Mouse (Mus musculus): ENCODE measurements around the gene Snap23. TPM values are rescaled to one million over a fixed set of nuclear protein-coding genes. Genes with fewer than 3 reads are reported as not detected.

Gene Snap23
- total RNA-seq (2023): 24.9 TPM

DNA sequence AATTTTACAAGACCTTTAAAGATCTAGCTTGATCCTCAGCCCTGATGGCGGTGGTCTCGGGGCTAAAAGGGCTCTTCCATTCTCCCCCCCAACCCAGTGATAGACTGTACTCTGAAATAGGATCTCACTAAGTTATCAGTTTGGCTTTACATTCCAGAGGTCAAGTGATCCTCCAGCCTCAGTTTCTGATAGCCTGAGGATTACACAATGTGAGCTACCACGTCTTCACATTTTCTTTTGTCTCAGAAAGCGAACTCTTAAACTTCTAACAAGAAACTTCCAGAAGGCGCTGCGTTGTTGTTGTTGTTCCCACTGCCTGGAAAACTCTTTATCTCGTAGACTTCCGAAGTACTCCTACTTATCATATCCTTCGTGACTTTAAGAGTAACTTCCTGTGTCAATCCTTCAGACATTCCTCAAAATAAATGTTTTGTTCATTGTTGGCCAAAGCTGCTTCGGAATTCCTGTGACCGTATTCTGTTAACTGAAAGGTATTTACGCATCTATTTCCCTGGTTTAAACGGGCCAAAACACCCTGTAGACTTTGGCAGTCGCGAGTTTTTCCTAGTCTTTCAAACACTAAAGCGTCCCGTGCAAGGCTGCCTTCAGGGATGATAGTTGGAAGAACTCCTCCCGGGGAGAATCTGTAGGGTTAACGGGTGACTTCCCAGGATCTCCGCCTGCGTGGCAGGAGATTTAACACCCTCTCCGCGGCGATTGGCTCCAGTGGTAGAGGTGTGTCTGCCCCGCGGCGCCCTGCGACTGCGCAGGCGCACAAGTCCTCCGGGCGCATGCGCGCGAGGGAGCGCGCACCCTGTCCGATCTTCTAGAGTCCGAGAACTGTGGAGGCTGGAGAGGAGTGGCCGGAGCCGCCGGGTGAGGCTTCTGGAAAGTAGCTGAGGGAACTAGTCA, at the start of gene Snap23:
TSS of gene Snap23 (plus strand) at position 786 of the 912 bp plus-strand sequence.

DNA sequence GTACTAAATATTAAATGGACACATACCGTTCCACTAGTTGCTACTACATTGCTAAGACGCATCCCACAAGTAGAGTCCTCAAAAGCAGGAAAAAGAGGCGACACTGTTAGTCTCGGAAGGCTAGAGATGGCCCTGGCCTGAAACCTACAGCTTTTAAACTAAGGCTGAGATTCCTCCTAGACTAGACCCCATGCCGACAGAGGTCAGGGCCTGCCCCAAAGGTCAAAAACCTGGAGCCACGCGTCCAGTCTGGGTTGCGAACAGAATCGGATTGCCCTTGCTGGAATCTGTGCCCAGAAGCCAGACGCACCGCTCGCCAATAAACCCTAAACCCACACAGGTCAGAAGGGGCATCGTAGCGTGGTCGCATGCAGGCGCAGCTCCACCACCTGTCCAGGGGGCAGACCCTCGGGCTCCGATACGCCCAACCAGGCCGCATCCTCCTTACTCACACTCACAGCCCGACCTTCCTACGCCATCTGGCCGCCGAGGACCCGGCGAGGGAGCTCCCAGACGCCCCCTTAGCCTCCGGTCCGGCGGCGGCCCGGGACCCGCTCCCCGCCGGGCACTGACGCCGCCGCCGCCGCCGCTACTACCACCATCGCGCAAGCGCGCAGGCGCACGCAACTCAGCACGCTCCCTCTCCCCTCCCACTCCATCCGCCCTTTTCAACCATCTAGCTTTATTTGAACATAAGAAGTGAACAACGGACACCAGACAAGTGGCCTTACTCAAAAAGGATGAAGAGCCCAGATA, 4.1 kb upstream of the Snap23 start, which contains the start of gene Zfp106:
TSS of gene Zfp106 (minus strand) at position 609 of the 756 bp plus-strand sequence.

DNA sequence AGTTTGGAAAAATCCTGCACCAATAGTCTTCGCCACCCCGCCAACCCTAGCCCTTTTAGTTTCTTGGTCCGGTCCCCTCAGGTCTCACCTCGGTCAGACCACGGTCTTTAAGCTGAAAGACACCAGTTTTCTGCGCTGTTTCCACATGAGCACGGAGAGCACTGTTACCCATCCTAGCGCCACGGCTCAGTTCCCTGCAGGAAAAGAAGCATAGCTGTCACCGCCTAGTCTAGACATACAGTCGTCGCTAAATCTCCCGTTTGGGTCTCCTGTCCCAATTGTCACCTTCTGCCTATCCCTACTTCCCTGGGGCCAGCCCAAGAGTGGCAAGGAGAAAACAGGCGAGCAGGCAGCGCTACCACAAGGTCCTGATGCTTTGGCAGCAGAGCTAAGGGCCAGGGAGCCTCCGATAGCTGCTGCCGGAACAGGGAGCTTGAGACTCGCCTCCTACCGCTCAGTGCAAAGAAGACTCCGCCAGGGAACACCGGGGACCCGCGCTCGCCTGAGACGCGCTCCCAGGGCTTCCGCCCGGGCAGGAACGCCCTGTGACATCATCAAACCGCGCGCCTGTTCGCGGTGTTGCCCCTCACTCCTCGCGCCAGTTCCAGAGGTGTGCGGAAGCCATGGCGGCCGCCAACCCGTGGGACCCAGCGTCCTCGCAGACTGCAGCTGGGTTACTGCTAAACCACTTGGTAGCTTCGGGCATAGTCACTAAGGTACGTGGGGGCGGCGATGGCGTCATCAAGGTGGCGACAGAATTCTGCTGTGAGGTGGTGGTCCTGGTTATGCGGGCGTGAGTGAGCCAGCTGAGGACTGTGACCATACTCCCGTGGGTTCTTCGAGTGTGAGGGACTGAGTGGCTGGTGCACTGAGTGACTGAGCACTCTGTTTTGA, 41.6 kb downstream of the Snap23 start, which contains the start of the genes Haus2 and Lrrc57:
TSS of gene Haus2 (plus strand) at position 554 of the 894 bp plus-strand sequence.
TSS of gene Lrrc57 (minus strand) at position 691 of the 894 bp plus-strand sequence.

DNA sequence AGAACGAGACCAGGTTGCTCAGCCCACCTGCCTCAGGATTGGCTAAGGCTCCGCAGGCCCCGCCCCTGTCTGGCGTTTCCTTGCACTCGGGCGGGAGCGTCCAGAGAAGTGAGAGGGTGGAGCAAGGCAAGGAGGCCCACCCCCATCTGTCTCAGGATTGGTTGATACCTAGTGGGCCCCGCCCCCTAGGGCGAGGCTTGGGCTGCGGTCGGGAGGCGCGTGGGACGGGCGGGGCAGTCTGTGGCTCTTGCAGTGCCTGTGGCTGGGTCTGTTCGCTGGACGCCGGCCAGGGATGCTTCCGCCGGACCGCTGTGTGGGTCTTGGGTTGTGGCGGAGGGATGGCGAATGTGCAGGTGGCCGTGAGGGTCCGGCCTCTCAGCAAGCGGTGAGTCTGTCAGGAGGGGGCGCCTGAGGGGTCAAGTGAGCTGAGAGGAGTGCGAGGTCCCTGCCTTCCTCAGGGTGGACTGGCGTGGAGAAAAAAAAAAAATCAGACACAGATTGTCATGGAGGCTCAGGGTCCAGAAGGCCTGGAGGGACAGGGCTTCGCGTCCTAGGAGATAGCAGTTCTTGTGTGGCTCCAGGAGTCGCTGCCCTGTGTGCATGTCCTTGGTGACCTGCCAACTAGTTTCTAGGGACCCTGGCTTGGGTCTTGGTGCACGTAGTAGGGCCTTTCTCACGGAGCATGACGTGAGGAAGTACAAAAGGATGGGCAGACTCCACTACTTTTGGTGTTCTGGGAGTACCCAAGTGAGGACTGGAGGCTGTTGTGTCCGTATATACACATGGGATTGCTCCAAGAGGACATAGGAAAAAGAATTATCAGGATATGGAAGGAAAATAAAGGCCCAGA, 61.6 kb downstream of the Snap23 start, which contains the start of gene Stard9:
TSS of gene Stard9 (plus strand) at position 236 of the 850 bp plus-strand sequence.

Other genes starting within 250 kb of the Snap23 start
- 62.5 TPM for gene Vps39, start 214.5 kb upstream of the Snap23 start, total RNA-seq (2023)
- 25.3 TPM for gene Ganc, start 163.8 kb upstream of the Snap23 start, total RNA-seq (2023)
- 61.3 TPM for gene Tmem87a, start 163.6 kb upstream of the Snap23 start, total RNA-seq (2023)
- 1.2 TPM for gene Capn3, start 111.7 kb upstream of the Snap23 start, total RNA-seq (2023)
- 65.5 TPM for gene Zfp106, start 3.8 kb upstream of the Snap23 start, total RNA-seq (2023)
- gene Haus2, start 41.7 kb downstream of the Snap23 start, total RNA-seq (2023): 19.1 TPM
- gene Lrrc57, start 41.8 kb downstream of the Snap23 start, total RNA-seq (2023): 15.6 TPM
- 0.56 TPM for gene Stard9, start 61.5 kb downstream of the Snap23 start, total RNA-seq (2023)